Mouse (Mus musculus) leukemia stem cell, adult 10-12 weeks (primary cell): Measurements from ENCODE around the gene Mmd. TPM values are rescaled to one million over a fixed set of nuclear protein-coding genes. Genes with fewer than 3 reads are reported as not detected.

Source experiments
- polyA plus RNA-seq: library from polyadenylated mRNA; stranded (reverse); fragments of >175 nt; gene quantifications from 2 replicates; pipeline ENCODE4 v1.2.3, GENCODE M21; 2012; ENCODE audit warnings: low replicate concordance

Gene Mmd
- polyA plus RNA-seq: 4.4 and 7.1 TPM in 2 replicates

DNA sequence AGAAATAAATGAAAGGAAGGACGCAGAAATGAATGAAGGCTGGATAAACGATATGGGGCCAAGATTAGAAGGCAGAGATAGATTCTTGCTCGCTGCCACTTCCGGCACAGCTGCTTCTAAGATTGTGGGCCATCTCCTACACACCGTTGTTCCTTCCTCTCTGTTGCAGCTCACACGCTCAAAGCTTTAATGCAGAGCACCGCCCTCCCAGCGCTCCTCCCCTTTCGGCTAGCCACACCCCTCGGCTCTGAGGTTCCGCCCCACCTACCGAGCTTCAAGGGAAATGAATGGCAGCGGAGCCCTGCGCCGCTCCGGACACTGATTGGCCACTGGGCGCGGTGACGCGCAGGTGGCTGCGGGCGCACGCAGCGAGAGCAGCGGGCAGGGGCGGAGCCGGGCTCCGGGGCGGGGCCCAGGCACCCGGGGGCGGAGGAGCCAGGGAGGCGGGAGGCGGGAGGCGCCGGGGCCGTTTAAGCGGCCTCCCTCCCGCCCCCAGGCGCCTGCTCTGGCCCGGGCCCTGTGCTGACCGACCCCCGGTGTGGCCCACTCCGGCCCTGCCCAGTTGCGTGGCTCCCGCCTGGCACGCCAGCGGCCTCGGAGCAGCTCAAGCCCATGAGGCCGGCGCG, at the start of gene Mmd:
Gene Mmd (plus strand): TSS at position 432 of the 626 bp plus-strand sequence.

Other genes starting within 250 kb of the Mmd start
- 0.20 and 0.25 TPM in 2 replicates for gene Pctp, start 246.6 kb upstream of the Mmd start, polyA plus RNA-seq
- gene Tmem100, start 219.1 kb upstream of the Mmd start, polyA plus RNA-seq: not detected in 2 replicates
- 0.50 and 1.2 TPM in 2 replicates for gene Gm45716, start 61.8 kb upstream of the Mmd start, polyA plus RNA-seq
- 0.32 and 1.7 TPM in 2 replicates for gene Hlf, start 141.4 kb downstream of the Mmd start, polyA plus RNA-seq